In genomic region chr8:105890870-105891269, GRCm38 (mm10) we compare ENCODE assay signal across 18 mouse cellular contexts. TPM values are rescaled to one million over a fixed set of nuclear protein-coding genes. Genes with fewer than 3 reads are reported as not detected.
A peak's percentile ranks its signal among the peaks of the same experiment; 100 is the strongest.
DNase-seq lines count a peak whose midpoint lies in the region; ATAC-seq and TF ChIP-seq lines count a peak whose summit lies in the region.
"Had no signal": no experiment of that assay in that cellular context is flagged by ENCODE, and none has a peak within 500 bp of the region (broad histone marks: within the 10 kb centered on the region; RNA-seq: fewer than 3 reads in every experiment).

No protein-coding gene starts in this region.

- 0 out of 2 replicates have a peak, but pooled peaks have one; percentile 20 for ATAC-seq in frontal cortex, adult (ENCODE audit: low TSS enrichment)
- ATAC-seq in liver, embryonic 12.5 days = no peak
- no peak for ATAC-seq in kidney, embryonic 14.5 days (ENCODE audit: low FRiP score, low TSS enrichment)
- ATAC-seq: midbrain, embryonic 15.5 days had no signal

- no peak overlapping the region for H3K4me2 ChIP-seq in liver, embryonic 12.5 days
- no peak overlapping the region for H3K4me2 ChIP-seq in kidney, embryonic 14.5 days (replicated peaks; ENCODE audit: low read depth, low read length)
- H3K4me2 ChIP-seq: midbrain, embryonic 15.5 days; neural tube, embryonic 12.5 days; stomach, embryonic 15.5 days had no signal

- H3K9ac ChIP-seq in liver, adult 2 months (ENCODE audit: low read depth, low read length) = no peak overlapping the region
- no peak overlapping the region for H3K9ac ChIP-seq in liver, embryonic 12.5 days
- no peak overlapping the region for H3K9ac ChIP-seq in kidney, embryonic 14.5 days (ENCODE audit: low read depth, low read length)
- H3K9ac ChIP-seq: liver, embryonic 14.5 days; midbrain, embryonic 15.5 days; neural tube, embryonic 12.5 days; stomach, embryonic 15.5 days had no signal

- no peak overlapping the region for H3K27ac ChIP-seq in liver, adult 2 months (replicated peaks; ENCODE audit: insufficient read depth, low read depth, low read length)
- H3K27ac ChIP-seq in liver, embryonic 12.5 days = no peak overlapping the region
- H3K27ac ChIP-seq in layer of hippocampus, adult 2 months = peak overlapping the region; percentile 84
- H3K27ac ChIP-seq in kidney, embryonic 14.5 days (ENCODE audit: low read depth, low read length) = no peak overlapping the region
- H3K27ac ChIP-seq: liver, embryonic 14.5 days; midbrain, embryonic 15.5 days; neural tube, embryonic 12.5 days; stomach, embryonic 15.5 days had no signal

- DNase-seq in frontal cortex, postnatal 25 days (ENCODE audit: low spot score in 2 of 2) = no peak
- peak; percentile 33 for DNase-seq in liver, adult 2 months (ENCODE audit: extremely low read depth, low read depth, low spot score)
- peak; percentile 73 to 75 for DNase-seq in layer of hippocampus, adult 2 months (ENCODE audit: low spot score in 2 of 2)
- DNase-seq in skeletal muscle tissue, adult 2 months (ENCODE audit: low read depth, low spot score) = peak; percentile 45
- DNase-seq in retina, embryonic 14.5 days (ENCODE audit: low spot score) = no peak
- DNase-seq: cerebellum, adult 18-20 months; kidney, adult 11 months; lung, postnatal 4 days; thymus, postnatal 14 days had no signal

- H3K79me2 ChIP-seq in liver, adult 2 months (ENCODE audit: control insufficient read depth, insufficient read depth, low read length) = no peaks in the 10 kb centered on the region

- no peaks in the 10 kb centered on the region for H3K27me3 ChIP-seq in liver, adult 2 months (ENCODE audit: control insufficient read depth, insufficient read depth, low read length)
- H3K27me3 ChIP-seq in liver, embryonic 12.5 days (replicated peaks) = no peaks in the 10 kb centered on the region
- no peaks in the 10 kb centered on the region for H3K27me3 ChIP-seq in kidney, embryonic 14.5 days (ENCODE audit: control insufficient read depth, insufficient read depth, low read length)
- H3K27me3 ChIP-seq: midbrain, embryonic 15.5 days; neural tube, embryonic 12.5 days; stomach, embryonic 15.5 days had no signal

- TF ChIP-seq POLR2A in liver, adult 2 months (IDR thresholded peaks at IDR 0.05; ENCODE audit: extremely low read depth, insufficient read depth, low read length) = no peak

- H3K4me3 ChIP-seq in liver, adult 2 months (ENCODE audit: insufficient read depth, low read depth, low read length) = no peak overlapping the region
- H3K4me3 ChIP-seq in liver, embryonic 12.5 days = no peak overlapping the region
- H3K4me3 ChIP-seq in layer of hippocampus, adult 2 months = no peak overlapping the region
- no peak overlapping the region for H3K4me3 ChIP-seq in kidney, embryonic 14.5 days (ENCODE audit: low read length)
- H3K4me3 ChIP-seq: erythroblast, embryonic 14.5 days; midbrain, embryonic 15.5 days; neural tube, embryonic 12.5 days; stomach, embryonic 15.5 days had no signal

- peaks cover 16% of the 10 kb centered on the region for H3K36me3 ChIP-seq in liver, adult 2 months (ENCODE audit: control insufficient read depth, insufficient read depth, low read length)
- peaks cover 88% of the 10 kb centered on the region for H3K36me3 ChIP-seq in liver, embryonic 12.5 days
- peaks cover 68% of the 10 kb centered on the region for H3K36me3 ChIP-seq in kidney, embryonic 14.5 days (ENCODE audit: control insufficient read depth, insufficient read depth, low read length)

- TF ChIP-seq CTCF in liver, adult 2 months (IDR thresholded peaks at IDR 0.05; ENCODE audit: low read depth, low read length) = no peak
- TF ChIP-seq CTCF in layer of hippocampus, adult 2 months (conservative IDR thresholded peaks at IDR 0.05) = no peak

- 57% methylated on average over 6 of the region's 6 CpGs for WGBS in liver, adult 2 months
- WGBS in liver, embryonic 12.5 days (ENCODE audit: insufficient replicate concordance) = 86% methylated on average over 6 of the region's 6 CpGs
- WGBS in kidney, embryonic 14.5 days = 77% methylated on average over 6 of the region's 6 CpGs

- no peaks in the 10 kb centered on the region for H3K9me3 ChIP-seq in liver, embryonic 12.5 days (replicated peaks)
- no peaks in the 10 kb centered on the region for H3K9me3 ChIP-seq in kidney, embryonic 14.5 days (ENCODE audit: control insufficient read depth, low read length)
- H3K9me3 ChIP-seq: midbrain, embryonic 15.5 days; neural tube, embryonic 12.5 days; stomach, embryonic 15.5 days had no signal

- H3K4me1 ChIP-seq in liver, adult 2 months (ENCODE audit: control insufficient read depth, insufficient read depth, low read length) = no peaks in the 10 kb centered on the region
- peaks cover 6% of the 10 kb centered on the region for H3K4me1 ChIP-seq in liver, embryonic 12.5 days
- H3K4me1 ChIP-seq in kidney, embryonic 14.5 days (ENCODE audit: control insufficient read depth, insufficient read depth, low read length) = no peaks in the 10 kb centered on the region

RNA-seq across cellular contexts. Expression of gene Nrn1l, which starts 2.5 kb away (rescaled TPM):
- total RNA-seq in liver, adult 2 months (2014; rRNA removed) = not detected in 2 replicates
- polyA plus RNA-seq in liver, adult 2 months (2012; rRNA removed) = 0.35 and 1.5 TPM in 2 replicates
- polyA plus RNA-seq in liver, embryonic 12.5 days (2016; fragmentation: Nextera tagmentation; extraction: Ambion mirVana) = 0.29 TPM in 1 of 2 replicates, not detected in the other
- total RNA-seq in layer of hippocampus, adult 2 months (2021) = 1 to 10 TPM; 2.4 TPM
- polyA plus RNA-seq in kidney, embryonic 14.5 days (2014; fragmentation: Nextera tagmentation; extraction: Ambion mirVana) = 1.0 and 1.1 TPM in 2 replicates
- polyA plus RNA-seq: hindbrain, embryonic 11.5 days; neural tube, embryonic 12.5 days had no signal

RNA-seq across cellular contexts. Expression of gene Pskh1, which starts 9.4 kb away (rescaled TPM):
- 19.0 and 20.1 TPM in 2 replicates for total RNA-seq in liver, adult 2 months (2014; rRNA removed)
- polyA plus RNA-seq in liver, adult 2 months (2012; rRNA removed) = 35.9 and 37.9 TPM in 2 replicates
- 13.1 and 14.3 TPM in 2 replicates for polyA plus RNA-seq in liver, embryonic 12.5 days (2016; fragmentation: Nextera tagmentation; extraction: Ambion mirVana)
- total RNA-seq in layer of hippocampus, adult 2 months (2021) = 1 to 10 TPM; 8.0 to 9.9 TPM
- polyA plus RNA-seq in kidney, embryonic 14.5 days (2014; fragmentation: Nextera tagmentation; extraction: Ambion mirVana) = 20.5 and 34.5 TPM in 2 replicates

RNA-seq across cellular contexts. Expression of gene Edc4, which starts 10.2 kb away (rescaled TPM):
- 7.5 and 12.1 TPM in 2 replicates for total RNA-seq in liver, adult 2 months (2014; rRNA removed)
- 20.0 and 32.0 TPM in 2 replicates for polyA plus RNA-seq in liver, adult 2 months (2012; rRNA removed)
- polyA plus RNA-seq in liver, embryonic 12.5 days (2016; fragmentation: Nextera tagmentation; extraction: Ambion mirVana) = 30.1 and 30.9 TPM in 2 replicates
- 10 to 100 TPM; 69.0 to 70.4 TPM for total RNA-seq in layer of hippocampus, adult 2 months (2021)
- polyA plus RNA-seq in kidney, embryonic 14.5 days (2014; fragmentation: Nextera tagmentation; extraction: Ambion mirVana) = 34.9 and 49.7 TPM in 2 replicates

RNA-seq across cellular contexts. Expression of gene Nutf2, which starts 30.5 kb away (rescaled TPM):
- 21.6 and 28.1 TPM in 2 replicates for total RNA-seq in liver, adult 2 months (2014; rRNA removed)
- polyA plus RNA-seq in liver, adult 2 months (2012; rRNA removed) = 23.9 and 29.3 TPM in 2 replicates
- 180 and 183 TPM in 2 replicates for polyA plus RNA-seq in liver, embryonic 12.5 days (2016; fragmentation: Nextera tagmentation; extraction: Ambion mirVana)
- 10 to 100 TPM; 33.5 to 40.8 TPM for total RNA-seq in layer of hippocampus, adult 2 months (2021)
- polyA plus RNA-seq in kidney, embryonic 14.5 days (2014; fragmentation: Nextera tagmentation; extraction: Ambion mirVana) = 329 and 342 TPM in 2 replicates

RNA-seq across cellular contexts. Expression of gene Thap11, which starts 35.9 kb away (rescaled TPM):
- total RNA-seq in liver, adult 2 months (2014; rRNA removed) = 11.3 and 15.6 TPM in 2 replicates
- polyA plus RNA-seq in liver, adult 2 months (2012; rRNA removed) = 26.9 and 28.5 TPM in 2 replicates
- 53.0 and 53.2 TPM in 2 replicates for polyA plus RNA-seq in liver, embryonic 12.5 days (2016; fragmentation: Nextera tagmentation; extraction: Ambion mirVana)
- total RNA-seq in layer of hippocampus, adult 2 months (2021) = 10 to 100 TPM; 37.2 to 38.9 TPM
- 57.2 and 65.0 TPM in 2 replicates for polyA plus RNA-seq in kidney, embryonic 14.5 days (2014; fragmentation: Nextera tagmentation; extraction: Ambion mirVana)

Comparison
In these comparisons a context has a peak if more than half of its experiments do, and no peak if none do; other contexts are left out.
1. DNase-seq: peak in liver, adult 2 months (single experiment), layer of hippocampus, adult 2 months (2 of 2) and skeletal muscle tissue, adult 2 months (single experiment); none in frontal cortex, postnatal 25 days (0 of 2) and retina, embryonic 14.5 days (single experiment).